Mouse (Mus musculus): ENCODE measurements around the gene Sit1.

- TF ChIP-seq CTCF (IDR thresholded peaks at IDR 0.05; ENCODE audit: low read depth, low read length) (no peak), POLR2A (IDR thresholded peaks at IDR 0.05; ENCODE audit: insufficient read depth, low read length) (no peak)
These were observed 17.6 kb downstream of the Sit1 start for GRCm38 (mm10) chr4:43465935-43466334.
